Mouse (Mus musculus) midbrain, embryonic 10.5 days (tissue): ENCODE results near the gene Gm21962. TPM values are rescaled to one million over a fixed set of nuclear protein-coding genes. Genes with fewer than 3 reads are reported as not detected.

Experiments used
- DNase-seq: peaks from one replicate; pipeline ENCODE4 v3.0.0-alpha.2; 2017; ENCODE audit warnings: low spot score
- H3K27ac ChIP-seq: fragments of 300-500 bp; sonication (generic); replicated peaks from 2 replicates; pipeline ENCODE4 v1.5.1; 2016; ENCODE audit warnings: mild to moderate bottlenecking
- H3K27me3 ChIP-seq: fragments of 300-500 bp; sonication (generic); 2 replicates; pipeline ENCODE4 v1.6.1; 2016; ENCODE audit warnings: low read depth, mild to moderate bottlenecking; ENCODE audit not compliant: poor library complexity, severe bottlenecking
- H3K36me3 ChIP-seq: fragments of 300-500 bp; sonication (generic); 2 replicates; pipeline ENCODE4 v1.6.1; 2016; ENCODE audit warnings: mild to moderate bottlenecking, moderate library complexity
- H3K4me1 ChIP-seq: fragments of 300-500 bp; sonication (generic); 2 replicates; pipeline ENCODE4 v1.6.1; 2016
- H3K4me3 ChIP-seq: fragments of 300-500 bp; sonication (generic); 2 replicates; pipeline ENCODE4 v1.5.1; 2016; ENCODE audit warnings: mild to moderate bottlenecking, moderate library complexity
- H3K9me3 ChIP-seq: fragments of 300-500 bp; sonication (generic); replicated peaks from 2 replicates; pipeline ENCODE4 v1.6.1; 2016; ENCODE audit warnings: mild to moderate bottlenecking
- WGBS: fragments of 180-500 bp; shearing (Covaris S2); methylation state at CpG from one replicate; pipeline ENCODE4 v1.1.7; 2016; 5-methylcytosine and 5-hydroxymethylcytosine counted together
- polyA plus RNA-seq: library from polyadenylated mRNA; unstranded; fragments of >200 nt; fragmentation: Nextera tagmentation; extraction: Ambion mirVana; gene quantifications from 2 replicates; pipeline ENCODE4 v1.2.1, GENCODE M21; 2016

The Gm21962 gene
- polyA plus RNA-seq, 1 experiment from 2014 or later, result not detected

DNA sequence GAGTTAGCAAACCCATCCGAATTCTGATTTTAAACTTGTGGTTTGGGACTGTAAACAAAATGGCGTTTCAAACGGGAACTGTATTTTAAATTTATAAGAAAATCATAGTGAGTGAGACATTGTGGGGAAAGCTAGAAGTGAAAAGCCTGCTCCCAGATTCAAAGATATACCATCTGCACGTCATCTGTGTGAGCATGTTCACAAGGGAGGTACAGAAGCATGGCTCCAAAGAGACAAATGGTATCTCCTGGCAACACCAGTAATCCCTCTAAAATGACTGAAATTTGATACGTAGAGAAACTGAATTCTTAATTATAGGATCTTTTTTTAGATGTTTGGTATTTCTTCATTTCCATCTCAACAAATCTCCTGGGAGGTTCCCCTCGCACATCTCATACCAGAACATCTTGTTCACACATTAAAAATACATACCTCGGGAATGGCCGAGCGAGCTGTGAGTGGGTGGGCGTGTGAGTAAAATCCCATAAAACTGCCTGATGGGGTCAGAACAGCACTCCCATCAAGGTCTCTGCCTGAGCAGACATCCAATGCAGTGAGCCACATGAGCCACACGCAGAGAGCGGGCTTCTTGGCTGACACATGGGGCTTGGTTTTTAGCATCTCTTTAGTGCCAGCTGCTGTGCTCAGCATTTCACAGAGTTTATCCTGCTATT is 23.8 kb upstream of the Gm21962 start:
- Histone ChIP-seq H3K27ac (no peak overlapping the region), H3K27me3 (no peaks in the 10 kb centered on the region), H3K36me3 (no peaks in the 10 kb centered on the region), H3K4me1 (peaks cover 8% of the 10 kb centered on the region), H3K4me3 (no peak overlapping the region), H3K9me3 (no peaks in the 10 kb centered on the region)
- 86% methylated on average over 12 of the region's 12 CpGs for WGBS
- no peak for DNase-seq

DNA sequence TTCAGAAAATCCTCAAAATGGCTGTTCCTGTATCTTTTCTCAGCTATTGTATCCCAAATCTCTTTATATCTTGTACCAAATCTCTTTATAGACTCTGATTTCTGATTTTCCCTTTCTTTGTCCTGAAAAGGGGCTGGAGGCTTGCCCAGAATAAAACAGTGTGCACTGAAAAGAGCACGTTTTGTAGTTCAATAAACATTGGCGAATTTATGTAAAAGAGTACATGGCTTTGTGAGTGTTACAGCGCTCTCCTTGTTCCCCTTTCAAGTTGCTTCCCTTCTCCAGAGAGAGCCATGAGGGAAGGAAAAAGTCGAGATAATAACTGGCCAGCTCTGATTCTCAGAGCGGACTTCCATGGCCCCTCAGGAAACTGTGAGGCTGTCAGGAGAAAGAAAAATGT is 22.2 kb upstream of the Gm21962 start:
- no peak for DNase-seq
- Histone ChIP-seq H3K27me3 (no peaks in the 10 kb centered on the region), H3K36me3 (no peaks in the 10 kb centered on the region), H3K27ac (no peak overlapping the region), H3K9me3 (no peaks in the 10 kb centered on the region), H3K4me1 (0 out of 2 replicates have a peak, but pooled peaks cover 5% of the 10 kb centered on the region), H3K4me3 (no peak overlapping the region)
- WGBS, result 77% methylated on average over 5 of the region's 5 CpGs

DNA sequence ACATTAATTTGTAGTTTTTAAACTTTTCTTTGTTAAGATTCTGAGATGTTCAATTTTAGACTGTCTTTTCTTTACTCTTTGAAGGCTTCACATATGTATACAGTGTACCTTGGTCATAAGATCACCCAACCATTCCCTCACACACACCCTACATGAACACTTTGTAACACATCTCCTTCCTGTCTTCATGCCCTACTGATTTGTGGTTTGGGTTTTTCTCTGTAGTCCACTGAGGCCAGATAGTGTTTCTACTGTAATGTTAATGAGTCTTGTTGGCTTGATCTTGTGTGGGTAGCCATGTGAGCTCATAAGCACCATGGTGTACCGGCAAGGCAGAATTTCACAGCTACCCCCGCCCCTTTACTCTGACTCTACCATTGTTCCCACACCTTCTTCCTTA is 18.5 kb upstream of the Gm21962 start:
- Histone ChIP-seq H3K4me3 (no peak overlapping the region), H3K27ac (no peak overlapping the region), H3K4me1 (0 out of 2 replicates have a peak, but pooled peaks cover under 1% of the 10 kb centered on the region), H3K9me3 (no peaks in the 10 kb centered on the region), H3K36me3 (no peaks in the 10 kb centered on the region), H3K27me3 (no peaks in the 10 kb centered on the region)
- DNase-seq, result no peak
- 89% methylated on average over 2 of the region's 2 CpGs for WGBS

DNA sequence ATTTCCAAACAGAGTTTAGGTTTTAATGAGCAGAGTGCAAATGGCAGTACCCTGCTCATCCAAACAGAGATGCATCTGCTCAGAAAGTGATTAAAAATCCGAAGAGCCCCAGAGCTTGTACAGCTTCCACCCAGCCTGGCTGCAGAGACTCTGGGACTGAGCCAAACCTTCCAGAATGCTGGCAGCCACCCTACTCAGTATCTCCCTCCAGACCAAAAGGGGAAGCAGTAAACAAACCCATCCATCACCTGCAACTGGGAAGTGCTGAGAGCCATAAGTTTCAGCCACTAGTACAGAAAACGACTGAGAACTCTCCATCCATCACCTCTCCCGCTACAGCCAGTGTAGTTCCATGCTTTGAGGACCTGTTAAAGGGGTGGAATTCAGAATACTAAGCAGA is 9.6 kb downstream of the Gm21962 start:
- peaks cover 41% of the 10 kb centered on the region for H3K4me1 ChIP-seq
- H3K27me3 ChIP-seq, result no peaks in the 10 kb centered on the region
- no peaks in the 10 kb centered on the region for H3K9me3 ChIP-seq
- peak overlapping the region; percentile 90 for H3K27ac ChIP-seq
- WGBS, result 32% methylated on average over 3 of the region's 3 CpGs
- no peak for DNase-seq
- H3K4me3 ChIP-seq, result no peak overlapping the region
- H3K36me3 ChIP-seq, result no peaks in the 10 kb centered on the region

DNA sequence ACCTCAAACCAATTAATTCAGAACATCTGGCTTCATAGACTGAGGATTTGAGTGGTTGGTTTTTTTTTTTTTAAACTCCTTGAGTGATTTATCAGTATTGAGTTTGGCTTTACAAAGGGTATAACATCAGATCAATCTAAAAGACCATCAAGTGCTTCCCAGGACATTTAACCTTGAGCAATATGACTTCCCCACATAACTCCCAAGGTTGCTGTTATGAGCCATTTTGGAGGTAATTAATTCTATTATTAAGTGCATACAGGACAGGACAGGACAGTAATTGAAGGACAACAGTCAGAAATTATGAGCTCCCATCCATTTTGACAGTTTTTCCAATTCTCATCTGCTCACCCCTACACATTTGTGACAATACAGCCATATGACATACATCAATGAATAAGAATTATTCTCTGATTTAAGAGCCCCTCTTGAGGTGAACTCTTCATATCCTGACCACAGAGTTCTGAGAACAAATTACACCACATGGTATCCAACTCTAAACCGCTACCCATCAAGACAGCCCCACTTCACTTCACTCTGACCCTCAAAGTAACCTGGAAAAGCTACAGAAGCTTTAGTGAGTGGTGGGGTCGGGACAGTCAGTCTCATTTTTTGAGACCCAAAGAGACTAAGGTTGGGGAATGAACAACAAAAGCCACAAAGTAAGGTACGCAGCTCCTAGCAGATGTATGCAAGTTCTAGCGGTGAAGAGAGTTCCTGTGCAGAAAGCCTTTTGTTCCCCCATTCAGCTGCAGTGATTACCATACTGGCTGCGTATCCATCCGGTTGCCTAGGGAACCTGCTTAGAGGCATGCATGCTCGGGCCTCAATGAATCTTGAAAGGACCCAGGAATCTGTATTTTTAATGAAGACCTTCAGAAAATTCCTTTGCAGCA is 11.8 kb downstream of the Gm21962 start:
- Histone ChIP-seq H3K9me3 (no peaks in the 10 kb centered on the region), H3K27ac (peak overlapping the region; percentile 90), H3K4me1 (peaks cover 41% of the 10 kb centered on the region), H3K36me3 (no peaks in the 10 kb centered on the region), H3K27me3 (no peaks in the 10 kb centered on the region), H3K4me3 (peak overlapping the region; percentile 29)
- WGBS, result 10% methylated on average over 7 of the region's 7 CpGs
- DNase-seq, result peak; percentile 86

DNA sequence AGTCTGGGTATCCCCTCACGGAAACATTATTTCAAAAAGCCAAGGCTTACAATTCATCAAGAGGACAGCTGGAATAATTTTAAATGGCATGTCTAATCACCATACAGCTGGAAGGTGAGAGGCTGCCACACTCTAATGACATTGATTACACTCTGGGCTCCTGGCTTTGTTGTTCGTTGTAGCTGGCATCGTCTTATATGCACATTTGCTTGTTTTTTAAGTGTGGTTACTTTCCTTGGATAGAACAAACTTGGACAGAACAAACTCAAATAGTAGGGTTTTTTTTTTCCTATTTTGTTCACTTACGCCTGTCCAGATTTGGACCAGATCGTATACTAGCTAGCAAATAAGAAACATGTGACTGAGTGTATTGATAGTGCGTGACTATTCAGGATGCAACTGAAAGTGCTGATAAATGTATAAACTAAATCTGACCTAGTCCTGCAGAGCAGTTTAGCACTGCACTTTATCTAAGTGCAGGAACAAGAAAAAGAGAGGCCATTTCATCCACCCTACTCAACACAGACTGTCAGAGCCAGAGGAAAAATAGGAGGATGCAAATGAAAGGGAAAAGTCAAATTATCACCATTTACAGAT is 12.6 kb downstream of the Gm21962 start:
- 30% methylated on average over 6 of the region's 6 CpGs for WGBS
- H3K4me3 ChIP-seq, result peak overlapping the region; percentile 29
- H3K36me3 ChIP-seq, result no peaks in the 10 kb centered on the region
- no peak for DNase-seq
- peaks cover 41% of the 10 kb centered on the region for H3K4me1 ChIP-seq
- H3K27ac ChIP-seq, result peak overlapping the region; percentile 90
- no peaks in the 10 kb centered on the region for H3K27me3 ChIP-seq
- H3K9me3 ChIP-seq, result no peaks in the 10 kb centered on the region

DNA sequence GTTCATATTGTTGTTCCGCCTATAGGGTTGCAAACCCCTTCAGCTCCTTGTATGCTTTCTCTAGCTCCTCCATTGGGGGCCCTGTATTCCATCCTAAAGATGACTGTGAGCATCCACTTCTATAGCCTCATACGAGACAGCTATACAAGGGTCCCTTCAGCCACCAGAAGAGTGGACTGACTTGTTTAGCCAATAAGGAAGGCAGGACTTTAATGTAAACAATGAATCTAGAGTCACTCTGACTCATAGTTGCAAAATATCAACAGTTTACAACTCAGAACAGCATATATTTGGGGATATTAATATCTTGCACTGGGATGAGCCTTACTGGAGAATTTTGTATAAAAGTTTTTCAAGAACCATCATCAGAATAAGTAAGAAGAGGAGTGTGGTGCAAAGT is 15.6 kb downstream of the Gm21962 start:
- Histone ChIP-seq H3K4me1 (peaks cover 30% of the 10 kb centered on the region), H3K4me3 (no peak overlapping the region), H3K36me3 (no peaks in the 10 kb centered on the region), H3K9me3 (no peaks in the 10 kb centered on the region), H3K27me3 (no peaks in the 10 kb centered on the region), H3K27ac (0 out of 2 replicates have a peak overlapping the region, but pooled peaks have one; percentile 4)
- DNase-seq, result no peak
- 90% methylated on average over 2 of the region's 2 CpGs for WGBS

DNA sequence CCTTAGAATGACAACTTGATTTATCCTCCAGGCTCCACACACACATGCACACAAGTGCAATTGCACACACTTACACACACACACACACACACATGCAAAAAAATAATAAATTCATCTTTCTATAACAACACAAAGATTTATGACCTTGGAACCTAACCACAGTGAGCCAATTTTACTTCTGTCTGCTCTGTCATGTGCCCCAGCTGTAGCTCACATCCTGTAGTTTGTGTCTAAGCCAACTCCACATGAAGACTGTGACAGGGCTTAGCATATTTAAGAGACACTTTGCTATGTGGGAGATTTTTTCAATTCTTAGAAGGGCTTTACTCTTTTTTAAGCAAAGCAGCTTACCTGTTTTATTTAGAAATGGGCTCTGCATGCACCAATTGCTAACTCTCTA is 20.2 kb downstream of the Gm21962 start:
- H3K36me3 ChIP-seq, result no peaks in the 10 kb centered on the region
- DNase-seq, result no peak
- H3K9me3 ChIP-seq, result no peaks in the 10 kb centered on the region
- H3K4me3 ChIP-seq, result no peak overlapping the region
- no peaks in the 10 kb centered on the region for H3K27me3 ChIP-seq
- H3K27ac ChIP-seq, result no peak overlapping the region
- no peaks in the 10 kb centered on the region for H3K4me1 ChIP-seq

DNA sequence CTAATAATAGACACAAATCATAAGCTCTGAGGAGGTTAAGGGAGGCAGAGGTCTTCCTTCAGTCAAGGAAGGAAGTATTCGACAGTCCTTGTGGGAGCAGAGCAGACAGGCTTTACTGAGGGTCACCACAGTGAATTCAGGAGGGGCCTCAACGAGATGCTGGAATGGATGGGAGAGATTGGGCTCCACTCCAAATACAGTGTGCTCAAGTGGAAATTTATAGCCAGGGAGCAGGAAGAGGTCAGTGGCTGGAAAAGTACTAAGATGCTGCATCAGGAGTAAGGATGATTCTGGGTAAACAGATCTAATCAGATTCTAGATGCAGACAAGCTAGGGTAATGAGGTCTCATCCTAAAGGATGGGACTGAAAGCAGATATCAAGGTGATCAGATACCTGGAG is 44.6 kb downstream of the Gm21962 start:
- Histone ChIP-seq H3K4me1 (peaks cover 4% of the 10 kb centered on the region; the same call in 1 of the 2 replicates), H3K4me3 (no peak overlapping the region), H3K27ac (no peak overlapping the region), H3K27me3 (no peaks in the 10 kb centered on the region), H3K36me3 (no peaks in the 10 kb centered on the region), H3K9me3 (no peaks in the 10 kb centered on the region)
- WGBS, result 79% methylated on average over 2 of the region's 2 CpGs
- DNase-seq, result no peak

DNA sequence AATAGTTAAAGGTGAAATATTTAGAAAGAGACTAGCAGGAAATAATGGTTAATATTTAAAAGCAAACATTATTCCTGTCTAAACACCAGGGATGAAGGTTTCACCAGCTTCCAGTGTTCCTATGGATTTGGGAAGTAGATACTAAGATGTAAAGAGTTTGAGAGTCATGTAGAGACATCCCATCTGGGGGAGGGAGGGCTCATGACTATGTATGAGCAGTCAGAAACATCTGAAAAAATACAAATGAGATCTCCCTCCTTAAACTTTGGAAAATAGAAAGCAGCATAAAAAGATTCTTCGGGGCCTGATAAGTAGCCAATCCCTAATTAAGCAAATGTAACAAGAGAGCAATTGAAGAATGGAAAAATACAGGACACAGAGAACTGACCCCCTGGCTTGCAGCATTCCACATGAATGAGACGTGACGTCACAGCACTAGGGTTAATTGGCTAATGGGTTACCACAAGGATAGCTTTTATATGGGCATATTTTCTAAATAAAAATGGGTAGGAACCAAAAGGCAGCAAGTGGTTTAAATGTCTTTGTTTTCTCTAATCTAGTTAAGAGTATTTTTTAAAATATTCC is 45.3 kb downstream of the Gm21962 start:
- Histone ChIP-seq H3K27me3 (no peaks in the 10 kb centered on the region), H3K4me1 (peaks cover 4% of the 10 kb centered on the region; the same call in 1 of the 2 replicates), H3K27ac (no peak overlapping the region), H3K9me3 (no peaks in the 10 kb centered on the region), H3K36me3 (no peaks in the 10 kb centered on the region), H3K4me3 (no peak overlapping the region)
- no peak for DNase-seq
- 72% methylated on average over 3 of the region's 3 CpGs for WGBS
